Mouse (Mus musculus): ENCODE results near the gene Gpr156. TPM values are rescaled to one million over a fixed set of nuclear protein-coding genes. Genes with fewer than 3 reads are reported as not detected.
"Not testable (repeated sequence)": the region's sequence is repeated elsewhere in the genome, so short reads cannot be mapped to it uniquely, and the experiment has no call there.

Gpr156 gene
- total RNA-seq, 2 experiments from 2014 or later = 1.2 to 1.5 TPM

DNA sequence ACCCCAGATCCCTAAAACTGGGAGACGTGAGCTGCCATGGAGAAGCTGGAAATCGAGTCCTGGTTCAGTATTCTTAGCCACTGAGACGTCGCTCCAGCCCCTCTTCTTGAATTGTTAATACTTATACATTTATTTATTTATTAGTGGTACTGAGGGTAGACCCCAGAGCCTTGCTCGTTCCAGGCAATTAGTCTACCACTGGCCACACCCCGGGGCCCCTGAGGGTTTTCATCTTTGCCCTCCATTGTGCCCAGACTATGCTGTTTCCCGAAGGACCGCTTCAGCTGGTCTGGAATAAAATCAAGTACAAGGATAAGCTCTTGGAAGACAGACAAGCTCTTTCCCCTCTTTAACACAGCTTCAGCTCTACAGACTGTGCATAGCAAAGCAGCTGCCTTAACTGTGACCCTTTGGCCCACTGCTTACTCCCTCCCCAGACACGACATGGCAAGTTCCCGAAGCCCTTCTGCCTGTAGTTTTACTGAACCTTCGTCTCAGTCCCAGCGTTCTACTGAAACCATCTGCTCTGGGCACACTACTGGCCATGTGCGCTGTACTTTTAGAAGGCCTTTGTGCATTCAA is 39.1 kb downstream of the Gpr156 start:
- no peak for DNase-seq (ENCODE audit: low spot score in 2 of 2)

DNA sequence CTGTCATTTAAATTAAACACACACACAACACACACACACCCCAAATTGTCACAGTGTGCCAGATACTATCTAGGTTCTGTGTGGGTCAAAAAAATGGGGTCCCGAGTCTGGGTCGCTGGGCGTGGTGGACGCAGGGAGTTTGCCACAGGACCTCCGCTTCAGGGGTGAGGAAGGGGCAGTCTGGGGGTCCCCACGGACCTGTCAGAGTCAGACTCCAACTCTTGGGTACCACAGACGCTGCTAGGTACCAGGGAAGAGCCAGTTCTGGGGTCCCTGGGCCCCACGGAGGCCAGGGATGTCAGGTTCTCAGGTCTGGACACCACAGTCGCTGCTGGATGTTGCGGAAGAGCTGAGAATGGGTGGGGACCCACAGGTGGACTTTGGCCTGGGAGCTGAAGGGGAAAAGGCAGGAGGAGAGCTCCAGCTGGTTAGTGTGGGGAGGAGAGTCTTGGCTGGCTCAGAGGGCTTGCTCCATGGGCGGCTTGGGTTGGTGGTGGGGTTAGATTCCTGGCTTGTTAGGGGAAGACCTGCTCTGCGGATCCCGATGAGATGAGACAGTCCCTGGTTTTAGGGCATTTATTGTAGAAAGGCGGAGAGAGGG is 39.9 kb downstream of the Gpr156 start:
- no peak for DNase-seq (ENCODE audit: low spot score in 2 of 2)

DNA sequence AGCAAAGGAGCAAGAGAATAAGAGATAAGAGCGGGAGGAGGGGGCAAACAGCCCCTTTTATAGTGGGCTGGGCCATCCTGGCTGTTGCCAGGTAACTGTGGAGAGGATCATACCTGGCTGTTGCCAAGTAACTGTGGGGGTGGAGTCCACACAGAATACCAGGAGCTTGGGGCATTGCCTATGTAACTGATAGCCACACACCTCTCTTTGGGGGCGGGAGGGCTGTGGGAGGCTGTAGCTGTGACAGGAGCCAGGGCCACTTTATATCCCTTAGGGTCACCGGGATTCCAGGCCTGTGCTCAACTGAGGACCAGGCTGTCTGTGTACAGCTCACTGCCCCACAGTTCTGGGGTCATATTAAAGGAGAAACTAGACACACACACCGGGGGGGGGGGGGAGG is 40.5 kb downstream of the Gpr156 start:
- DNase-seq (ENCODE audit: low spot score in 2 of 2) = no peak

DNA sequence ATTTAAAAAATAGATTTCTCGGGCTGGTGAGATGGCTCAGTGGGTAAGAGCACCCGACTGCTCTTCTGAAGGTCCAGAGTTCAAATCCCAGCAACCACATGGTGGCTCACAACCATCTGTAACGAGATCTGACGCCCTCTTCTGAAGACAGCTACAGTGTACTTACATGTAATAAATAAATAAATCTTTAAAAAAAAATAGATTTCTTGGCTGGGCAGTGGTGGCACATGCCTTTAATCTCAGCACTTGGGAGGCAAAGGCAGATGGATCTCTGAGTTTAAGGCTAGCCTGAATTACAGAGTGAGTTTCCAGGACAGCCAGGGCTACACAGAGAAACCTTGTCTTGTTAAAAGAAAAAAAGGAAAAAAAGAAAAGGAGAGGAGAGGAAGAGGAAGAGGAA is 46.4 kb downstream of the Gpr156 start:
- not testable (repeated sequence) for DNase-seq (ENCODE audit: low spot score in 2 of 2)

DNA sequence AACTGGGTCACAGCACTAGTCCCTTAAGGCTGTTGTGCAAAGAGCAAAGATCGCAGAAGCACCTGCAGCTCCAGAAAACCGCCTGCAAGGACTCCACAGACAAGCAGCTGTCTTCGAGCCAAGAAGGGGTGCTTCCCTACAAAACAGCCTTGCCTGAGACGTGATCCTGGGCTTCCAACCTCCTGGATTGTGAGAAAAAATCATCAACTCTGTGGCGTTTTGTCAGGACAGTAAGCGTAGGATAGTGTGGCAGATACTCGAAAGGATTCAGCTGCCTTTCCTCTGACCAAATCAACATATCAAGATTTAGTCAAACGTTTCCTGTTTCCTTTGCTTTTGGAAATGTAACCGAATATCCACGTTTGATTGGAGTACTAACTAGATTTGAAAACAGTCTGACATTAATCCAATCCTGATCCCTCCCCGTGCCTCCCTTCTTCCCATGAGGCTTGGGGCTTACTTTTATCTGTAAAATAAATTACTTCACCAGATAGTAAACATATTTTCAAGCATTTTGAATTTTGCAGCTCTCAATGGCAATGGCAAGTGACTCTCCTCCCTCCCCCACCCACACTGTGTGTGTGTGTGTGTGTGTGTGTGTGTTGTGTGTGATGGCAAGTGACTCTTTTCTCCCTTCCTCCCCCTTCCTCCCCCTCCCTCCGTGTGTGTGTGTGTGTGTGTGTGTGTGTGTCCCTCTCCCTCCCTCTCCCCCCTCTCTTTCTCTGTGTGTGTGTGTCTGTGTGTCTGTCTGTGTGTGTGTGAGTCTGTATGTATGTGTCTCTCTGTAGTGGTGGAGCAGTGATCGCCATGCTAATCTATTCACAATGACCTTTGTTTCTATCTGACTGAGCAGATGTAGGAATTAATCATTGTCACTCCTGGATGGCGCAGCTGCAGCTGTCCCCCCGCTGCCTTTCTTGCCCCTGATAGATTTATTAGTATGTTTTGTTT is 47.3 kb downstream of the Gpr156 start:
- no peak for DNase-seq (ENCODE audit: low spot score in 2 of 2)

DNA sequence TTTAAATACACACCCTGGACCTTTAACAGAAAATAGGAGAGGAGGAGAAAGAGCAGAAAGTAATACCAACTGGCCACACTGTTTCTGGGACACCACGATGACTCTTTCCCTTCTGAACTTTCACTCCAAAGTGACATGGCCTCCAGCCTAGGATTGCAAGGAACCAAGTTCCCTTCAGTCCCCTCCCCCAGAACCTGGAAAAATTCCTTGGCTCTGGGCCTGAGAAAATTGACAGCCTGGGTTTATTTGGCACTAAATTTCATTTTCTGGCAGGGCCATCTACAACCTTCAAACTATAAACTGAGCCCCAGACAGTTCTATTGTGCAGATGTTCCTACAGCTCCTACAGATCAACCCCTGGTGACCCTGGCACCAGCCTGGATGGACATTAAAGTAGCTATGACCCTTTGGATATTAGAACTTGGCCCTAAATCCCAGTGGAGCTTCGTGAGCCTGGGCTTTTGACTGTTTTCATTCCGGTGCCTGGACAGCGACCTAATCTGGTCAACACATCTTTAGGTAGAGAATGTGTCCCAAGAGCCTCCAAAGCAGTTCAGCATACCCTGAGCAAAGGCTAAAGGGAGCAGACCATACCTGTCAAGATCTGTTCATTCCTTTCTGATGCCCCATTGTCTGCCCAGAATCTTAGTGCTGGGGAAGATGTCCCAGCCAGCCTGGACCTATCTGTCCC is 48.2 kb downstream of the Gpr156 start:
- DNase-seq (ENCODE audit: low spot score in 2 of 2) = no peak

DNA sequence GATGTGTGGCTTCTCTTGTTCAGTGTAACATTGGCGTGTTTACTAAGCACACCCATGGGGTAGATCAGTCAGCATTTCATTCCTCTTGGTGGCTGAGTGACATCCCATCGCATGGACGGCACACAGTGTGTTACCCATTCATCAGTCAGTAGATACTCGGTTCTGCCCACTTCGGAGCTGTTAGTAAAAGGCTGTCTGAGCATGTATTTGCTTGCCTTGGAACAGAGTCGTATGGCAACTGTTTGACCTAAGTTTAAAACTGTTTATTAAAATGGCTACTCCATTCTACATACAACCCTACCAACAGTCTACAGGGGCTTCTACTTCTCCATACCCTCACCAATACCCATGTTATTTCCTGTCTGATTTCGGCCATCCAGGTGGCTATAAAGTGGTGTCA is 50.6 kb downstream of the Gpr156 start:
- DNase-seq (ENCODE audit: low spot score in 2 of 2) = no peak

DNA sequence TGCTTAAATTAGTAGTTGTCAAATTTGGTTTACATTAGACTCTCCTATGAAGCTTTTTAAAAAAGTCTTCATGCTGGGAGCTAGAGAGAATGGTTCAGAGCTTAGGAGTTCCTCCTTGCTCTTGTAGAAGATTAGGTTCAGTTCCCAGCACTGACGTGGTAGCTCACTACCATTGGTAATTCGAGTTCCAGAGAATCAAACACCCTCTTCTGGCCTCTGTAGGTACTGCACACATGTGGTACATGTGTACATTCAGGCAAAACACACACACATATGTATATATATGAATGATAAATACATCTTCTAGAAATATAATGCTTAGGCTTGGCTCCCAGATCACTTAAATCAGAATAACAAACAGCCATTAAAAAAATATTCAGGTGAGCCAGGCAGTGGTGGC is 51.1 kb downstream of the Gpr156 start:
- no peak for DNase-seq (ENCODE audit: low spot score in 2 of 2)

DNA sequence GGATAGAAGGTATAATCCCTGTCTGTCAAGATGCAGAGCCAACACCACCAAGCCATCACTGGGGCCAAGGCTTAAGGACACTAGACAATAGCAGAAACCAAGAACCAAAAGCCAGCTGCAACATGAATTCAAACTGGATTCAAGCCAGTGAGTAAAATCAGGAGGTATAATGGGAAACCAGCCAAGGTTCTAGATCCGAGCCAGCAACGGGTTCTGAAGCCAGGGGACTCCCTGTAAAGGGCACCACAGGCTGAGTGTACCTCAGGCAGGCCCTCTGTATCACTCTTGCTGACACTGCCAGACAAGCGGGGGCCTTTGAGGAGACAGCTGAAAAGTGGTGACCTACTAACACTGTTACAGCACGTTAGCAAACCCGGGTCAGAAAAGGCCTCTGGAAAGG is 55.2 kb downstream of the Gpr156 start:
- DNase-seq (ENCODE audit: low spot score in 2 of 2) = no peak

DNA sequence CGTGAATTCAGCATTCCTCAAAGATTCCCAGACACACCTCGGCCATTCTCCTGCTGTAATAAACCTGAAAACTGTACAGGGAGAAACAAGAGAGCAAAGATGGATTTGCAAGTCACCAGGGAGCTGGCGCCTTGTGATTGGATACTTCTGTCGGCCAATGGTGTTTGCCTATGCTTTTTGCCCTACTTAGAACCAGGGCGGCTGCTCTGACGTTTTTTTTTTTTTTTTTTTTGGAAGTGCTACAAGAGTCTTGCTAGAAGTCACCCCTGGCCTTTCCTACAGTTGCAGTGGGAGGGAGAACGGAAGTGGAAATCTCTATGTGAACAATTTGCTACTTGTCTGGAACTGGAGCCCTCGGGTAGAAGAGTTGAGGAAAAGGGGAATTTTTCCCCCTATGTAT is 56.1 kb downstream of the Gpr156 start:
- DNase-seq (ENCODE audit: low spot score in 2 of 2) = no peak

DNA sequence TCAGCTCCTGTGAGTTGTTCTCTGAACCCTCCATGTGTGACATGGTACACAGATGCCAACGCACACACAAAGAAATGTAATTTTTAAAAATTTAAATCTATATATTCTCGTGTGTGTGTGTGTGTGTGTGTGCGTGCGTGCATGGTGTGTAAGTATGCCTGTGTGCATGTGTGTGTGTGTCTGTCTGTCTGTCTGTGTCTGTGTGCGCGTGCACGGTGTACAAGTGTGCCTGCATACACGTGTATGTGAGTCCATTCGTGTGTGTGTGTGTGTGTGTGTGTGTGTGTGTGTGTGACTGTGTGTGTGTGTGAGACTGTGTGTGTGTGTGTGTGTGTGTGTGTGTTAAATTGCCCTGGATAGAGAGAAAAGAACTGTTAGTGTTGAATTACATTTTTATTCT is 56.9 kb downstream of the Gpr156 start:
- not testable (repeated sequence) for DNase-seq (ENCODE audit: low spot score in 2 of 2)

DNA sequence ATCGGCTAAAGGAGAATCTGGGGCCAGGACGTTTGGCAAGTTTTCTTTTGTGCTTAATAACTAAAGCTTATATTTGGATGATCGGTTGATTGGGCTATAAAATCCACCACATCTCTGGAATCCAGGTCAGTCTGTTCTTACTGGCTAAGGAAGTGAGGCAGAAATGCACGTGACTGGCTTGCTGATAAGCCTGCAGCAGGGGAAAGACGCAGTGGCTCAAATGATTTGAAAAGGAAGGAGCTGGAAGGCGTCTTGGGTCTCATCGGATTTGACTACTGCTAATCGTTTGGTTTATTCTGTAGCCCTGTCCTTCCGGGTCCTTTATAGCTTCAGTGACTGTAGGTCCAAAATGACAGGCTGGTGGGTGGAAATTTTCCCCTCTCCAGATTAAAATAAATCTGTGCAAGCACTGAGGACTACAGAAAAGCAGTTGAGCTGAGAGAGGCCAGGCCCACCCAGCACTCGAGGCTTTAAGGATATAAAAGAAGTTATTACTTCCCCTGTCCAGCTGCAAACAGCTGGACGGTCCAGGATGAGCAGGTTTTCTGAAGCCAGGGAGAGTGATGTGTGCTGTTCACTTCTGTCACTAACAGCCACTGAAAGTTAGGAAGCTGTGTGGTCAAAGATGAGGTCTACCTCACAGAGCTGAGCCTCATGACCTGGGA is 57.7 kb downstream of the Gpr156 start:
- no peak for DNase-seq (ENCODE audit: low spot score in 2 of 2)

DNA sequence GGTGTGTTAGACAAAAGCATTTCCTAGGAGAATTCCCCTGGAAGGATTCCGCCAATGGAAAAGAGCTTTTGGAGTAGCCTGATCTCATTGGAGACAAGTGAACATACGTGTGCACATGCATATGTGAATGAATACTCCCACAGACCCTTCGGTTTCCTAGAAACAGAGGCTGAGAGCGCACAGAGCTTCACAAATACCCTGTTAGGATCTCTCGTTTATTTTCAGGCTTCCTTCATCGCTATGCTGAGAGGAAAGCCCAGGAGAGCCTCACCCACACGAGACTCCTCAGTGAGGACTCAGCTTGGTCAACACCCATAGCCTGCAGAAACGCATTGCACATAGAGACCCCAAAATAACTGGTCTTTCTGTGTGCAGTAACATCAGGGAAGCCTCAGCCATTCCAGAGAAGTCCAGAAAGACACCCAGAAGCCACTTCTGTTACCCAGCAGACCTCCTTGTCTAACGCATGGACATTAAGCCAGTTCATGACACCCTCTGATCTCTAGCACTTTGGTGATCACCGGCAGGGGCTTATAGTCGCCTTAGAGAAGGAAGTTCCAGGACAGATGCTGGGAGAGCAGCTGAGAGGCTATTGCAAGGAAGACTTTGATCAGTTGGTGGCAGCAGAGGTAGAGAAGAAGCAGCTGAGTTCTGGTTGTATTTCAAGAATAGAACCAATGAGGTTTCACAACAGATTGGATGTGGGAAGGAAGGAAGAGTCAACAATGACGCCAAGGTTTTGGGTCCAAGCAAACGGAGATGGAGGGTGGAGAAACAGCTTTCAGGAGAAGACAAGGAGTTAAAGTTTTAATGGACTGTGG is 58.4 kb downstream of the Gpr156 start:
- DNase-seq (ENCODE audit: low spot score in 2 of 2) = no peak

DNA sequence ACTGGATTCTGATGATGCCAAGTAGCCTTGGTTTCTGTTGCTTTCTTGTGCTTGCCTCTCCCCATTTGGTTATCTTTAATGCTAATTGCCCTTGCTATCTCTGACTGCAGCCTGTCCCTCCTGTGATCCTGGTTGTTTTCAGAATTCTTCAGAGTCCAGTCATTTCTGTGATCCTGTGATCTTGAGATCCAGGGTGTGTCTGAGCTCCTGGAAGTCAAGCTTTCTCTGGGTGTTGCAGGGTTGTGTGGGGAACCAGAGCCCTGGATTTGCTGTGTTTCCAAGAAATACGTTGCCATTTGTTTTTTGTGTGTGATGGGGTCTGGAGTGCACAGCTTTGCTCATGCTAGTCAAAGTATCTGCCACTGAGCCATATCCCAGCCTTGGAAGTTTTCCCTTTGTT is 65.6 kb downstream of the Gpr156 start:
- DNase-seq (ENCODE audit: low spot score in 2 of 2) = no peak

DNA sequence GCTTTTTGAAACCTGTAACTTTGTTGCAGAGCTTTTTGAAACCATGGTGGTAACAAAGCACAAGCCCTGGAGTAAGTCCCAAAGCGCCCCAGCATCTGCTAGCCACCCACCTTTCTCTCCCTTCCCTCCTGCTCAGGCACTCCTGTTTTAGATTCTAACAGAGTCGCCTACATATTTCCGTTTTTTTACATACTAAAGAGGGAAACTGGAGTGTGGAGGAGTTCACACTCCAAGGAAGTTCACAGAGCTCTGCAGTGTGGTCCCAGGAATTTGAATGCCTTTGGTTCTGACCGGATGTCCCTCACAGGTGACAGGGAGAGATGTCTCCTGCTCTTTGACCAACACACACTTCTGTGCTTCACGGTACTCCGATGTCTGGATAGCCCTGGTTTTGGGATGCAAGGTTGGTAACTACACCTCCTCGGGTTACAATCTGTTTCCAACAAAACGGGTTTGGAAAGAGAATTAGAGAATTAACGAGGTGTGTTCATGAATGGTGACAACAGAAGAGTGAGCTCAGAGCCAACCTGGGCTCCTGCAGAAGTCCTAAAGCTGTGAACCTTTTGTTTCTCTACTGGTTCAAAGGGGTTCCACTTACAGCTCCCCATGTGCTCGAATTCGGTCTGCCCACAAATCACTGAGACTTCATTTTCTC is 72.0 kb downstream of the Gpr156 start:
- no peak for DNase-seq (ENCODE audit: low spot score in 2 of 2)

DNA sequence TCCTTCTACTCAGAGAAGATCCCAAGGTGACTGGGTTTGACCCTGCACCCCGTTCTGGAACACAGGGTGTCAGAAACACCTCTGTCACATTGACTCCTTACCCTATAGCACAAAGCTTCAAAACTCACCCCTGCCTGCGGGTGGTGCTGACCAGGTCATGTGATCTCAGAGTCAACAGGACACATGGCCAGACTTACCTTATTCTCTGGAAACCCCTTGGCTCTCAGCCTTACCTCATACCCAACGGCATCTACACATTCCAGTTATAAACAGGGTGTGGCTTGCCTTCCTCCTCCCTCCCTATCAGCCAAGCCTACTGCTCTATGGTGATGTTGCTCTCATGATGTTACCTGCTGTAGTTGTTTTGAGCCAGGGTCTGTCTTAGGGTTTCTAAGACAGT is 73.5 kb downstream of the Gpr156 start:
- no peak for DNase-seq (ENCODE audit: low spot score in 2 of 2)

DNA sequence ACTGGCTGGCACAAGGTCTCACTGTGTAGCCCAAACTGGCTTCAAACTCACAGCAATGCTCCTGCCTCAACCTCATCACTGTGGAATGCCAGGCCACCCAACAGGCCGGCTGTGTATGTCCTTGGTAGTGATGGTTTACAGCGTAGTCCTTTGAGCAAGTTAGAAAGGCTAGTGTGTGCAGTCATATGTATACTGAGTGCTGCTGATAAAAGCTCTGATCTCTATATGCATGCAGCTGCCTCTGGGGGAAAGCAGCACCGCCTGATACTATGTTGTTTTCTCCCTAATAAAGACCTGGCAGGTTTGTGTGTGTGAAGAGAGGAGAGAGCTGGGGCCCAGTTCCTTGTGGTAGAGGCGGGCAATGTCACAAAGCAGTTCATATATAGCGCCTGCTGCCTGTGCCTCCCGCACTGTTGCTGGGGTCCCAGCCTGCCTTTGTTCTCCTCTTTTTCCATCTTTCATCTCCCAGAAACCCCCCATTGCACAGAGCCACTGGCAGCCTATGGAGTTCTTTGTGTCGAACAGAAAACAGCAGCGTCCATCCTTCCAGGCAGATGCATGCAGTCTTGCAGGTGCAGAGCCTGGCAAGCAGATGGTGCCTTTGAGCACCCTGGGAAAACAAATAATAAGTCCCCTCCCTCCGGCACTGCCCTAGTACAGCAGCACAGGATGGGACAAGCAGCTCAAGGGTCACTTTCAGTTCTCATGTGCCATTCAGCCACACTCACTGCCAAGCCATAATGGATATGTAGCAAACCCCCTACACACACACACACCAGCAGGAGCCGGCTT is 74.5 kb downstream of the Gpr156 start:
- no peak for DNase-seq (ENCODE audit: low spot score in 2 of 2)

DNA sequence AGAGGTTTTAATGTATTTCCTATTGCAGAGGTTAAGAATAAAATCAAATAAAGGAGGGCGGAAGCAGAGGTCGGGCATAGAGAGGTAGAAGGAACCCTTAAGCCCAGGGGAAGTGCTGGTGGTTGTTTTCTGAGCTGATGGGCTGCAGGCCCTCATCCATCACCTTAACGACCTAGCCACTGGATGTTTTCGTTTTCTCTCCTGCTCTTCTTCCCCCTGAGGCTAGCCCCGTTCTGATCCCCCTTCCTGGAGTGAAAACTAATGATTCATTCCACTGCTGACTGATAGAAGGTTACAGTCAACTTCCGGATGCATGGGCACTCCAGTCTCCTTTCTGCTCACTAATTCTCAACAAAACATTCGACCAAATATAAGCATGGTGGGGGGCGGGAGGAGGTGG is 76.5 kb downstream of the Gpr156 start:
- DNase-seq (ENCODE audit: low spot score in 2 of 2) = no peak

DNA sequence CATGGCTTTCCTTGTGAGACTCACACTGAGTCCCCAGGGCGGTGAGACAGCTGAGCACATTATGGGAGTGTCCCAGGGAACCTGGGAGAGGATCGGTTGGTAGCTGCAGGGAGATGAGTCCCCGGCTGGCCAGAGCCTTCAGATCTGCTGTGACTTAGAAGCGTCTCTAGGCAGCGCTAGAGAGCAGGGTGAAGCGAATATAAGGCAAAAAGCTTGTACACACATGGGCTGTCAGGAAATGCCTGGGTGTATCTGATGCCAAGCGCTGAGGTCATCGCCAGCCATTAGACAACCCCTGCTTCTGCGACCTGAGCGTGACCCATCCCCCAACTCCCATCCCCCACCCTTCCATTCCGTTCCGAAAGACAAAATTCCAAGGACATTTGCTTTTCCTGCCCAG is 78.4 kb downstream of the Gpr156 start:
- DNase-seq (ENCODE audit: low spot score in 2 of 2) = peak; percentile 21 to 39

Data from adrenal gland, postnatal 4 days (tissue).